Mouse (Mus musculus) granulocyte monocyte progenitor cell, adult 5-6 weeks (primary cell): ENCODE results near the gene Kdm4a. TPM values are rescaled to one million over a fixed set of nuclear protein-coding genes. Genes with fewer than 3 reads are reported as not detected.

Source experiments
- ATAC-seq: replicated peaks from 2 replicates; pipeline ENCODE4 v1.8.0; 2016; ENCODE audit warnings: mild to moderate bottlenecking, moderate TSS enrichment, inconsistent platforms; ENCODE audit not compliant: poor library complexity, severe bottlenecking
- total RNA-seq, 2 experiments: library from RNA; stranded (forward) in 1 of 2; stranded (reverse) in 1 of 2; fragments of 200-712, 200-1000 nt in 1 of 2; fragments of >200 nt in 1 of 2; fragmentation: Nextera tagmentation in 1 of 2; gene quantifications; 2 replicates each; pipeline ENCODE4 v1.2.3; 2014 to 2017

The Kdm4a gene
- 17.2 and 25.2 TPM in 2 replicates for total RNA-seq (2014; fragmentation: Nextera tagmentation)
- 19.8 and 23.1 TPM in 2 replicates for total RNA-seq (2017)

DNA sequence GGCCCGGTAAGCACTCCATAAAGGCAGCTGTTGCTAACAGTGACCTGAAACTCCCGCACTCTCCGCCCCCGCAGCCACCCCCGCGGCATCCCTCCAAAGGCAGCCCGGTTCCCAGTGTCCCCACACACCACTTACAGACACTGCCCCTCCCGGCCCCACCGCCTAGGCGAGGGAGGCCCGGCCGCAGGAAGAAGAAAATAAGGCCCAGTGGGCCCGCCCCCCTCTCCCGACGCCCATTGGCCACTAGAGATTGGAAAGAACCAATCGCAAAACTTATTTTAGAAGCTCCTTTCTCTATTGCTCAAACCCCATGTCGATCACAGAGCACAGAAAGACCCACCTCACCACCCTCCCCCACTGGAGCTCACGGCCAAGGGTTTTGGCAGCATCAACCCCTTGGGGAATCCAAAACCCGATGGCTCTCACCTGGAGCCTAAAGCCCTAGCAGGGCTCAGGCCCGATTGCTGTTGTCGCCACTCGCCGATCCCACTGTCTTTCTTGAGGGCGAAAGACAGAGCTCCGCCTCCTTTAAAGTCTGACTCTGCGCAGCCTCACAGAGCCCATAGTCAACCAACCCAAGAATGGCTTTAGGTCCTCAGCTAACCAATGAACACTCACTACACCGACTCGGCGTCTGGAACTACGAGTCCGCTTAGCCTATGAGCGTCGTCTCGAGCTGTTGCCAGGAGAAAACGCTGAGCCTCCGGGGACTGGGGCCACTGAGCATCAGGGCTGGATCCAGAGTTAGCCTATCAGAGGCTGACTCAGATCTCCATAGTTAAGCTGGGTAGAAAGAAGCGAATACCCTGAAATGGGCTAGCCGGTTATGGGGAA is at the start of gene Kdm4a:
Kdm4a (minus strand) TSS at position 577 of the 834 bp plus-strand sequence.
- peak; percentile 94 for ATAC-seq

DNA sequence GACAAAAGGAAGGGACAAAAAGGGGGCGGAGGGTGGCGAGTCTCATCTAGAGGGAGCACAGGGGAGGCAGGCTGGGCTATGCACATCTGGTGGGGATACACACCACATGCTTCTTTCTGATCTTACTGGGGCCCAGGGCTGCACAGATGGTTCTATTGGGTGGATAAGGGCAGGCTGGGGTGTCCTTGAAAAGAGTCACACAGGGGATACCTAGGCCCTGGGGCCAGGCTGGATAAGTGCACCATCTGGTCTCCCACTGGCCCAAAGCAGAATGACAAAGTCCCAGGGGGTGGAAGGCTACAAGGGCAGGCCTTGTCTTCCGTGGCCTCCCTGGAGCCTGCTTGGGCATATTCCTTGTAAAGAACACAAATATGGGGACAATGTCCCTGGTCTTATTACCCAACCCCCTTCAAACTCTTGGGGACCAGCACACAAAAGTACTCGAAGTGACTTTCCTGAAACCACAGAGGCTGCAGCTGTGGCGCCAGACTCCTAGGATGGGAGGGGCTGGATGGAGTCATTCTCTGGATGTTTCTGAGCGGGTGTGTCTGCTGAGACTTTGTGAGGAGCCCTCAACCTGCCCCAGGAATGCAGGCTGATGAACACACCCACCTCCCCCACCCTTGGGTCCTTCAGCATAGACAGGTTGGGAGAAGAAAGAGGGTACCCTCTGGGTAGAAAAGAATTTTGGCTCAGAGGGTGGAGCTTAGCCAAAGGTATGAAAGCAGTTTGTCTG is 49.4 kb upstream of the Kdm4a start:
- no peak for ATAC-seq

DNA sequence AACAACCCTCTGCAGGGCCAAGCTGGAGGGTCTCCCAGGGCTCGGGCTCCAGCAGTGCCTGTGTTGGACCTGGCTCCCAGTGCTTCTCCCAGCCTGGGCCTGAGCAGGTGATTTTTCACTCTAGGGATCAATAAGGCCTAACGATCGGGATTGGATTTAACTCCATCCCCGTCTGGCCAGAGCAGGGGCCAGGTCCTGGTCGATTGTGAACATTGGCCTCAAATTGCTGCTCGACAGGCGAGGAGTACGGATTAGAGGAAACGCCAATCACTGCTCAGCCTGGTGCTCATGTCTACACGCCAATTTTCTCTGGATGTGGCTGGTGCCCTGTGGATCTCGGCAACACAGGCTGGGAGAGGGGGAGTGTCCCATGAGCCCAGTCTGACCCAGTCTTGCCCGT is 47.6 kb upstream of the Kdm4a start:
- ATAC-seq: no peak

DNA sequence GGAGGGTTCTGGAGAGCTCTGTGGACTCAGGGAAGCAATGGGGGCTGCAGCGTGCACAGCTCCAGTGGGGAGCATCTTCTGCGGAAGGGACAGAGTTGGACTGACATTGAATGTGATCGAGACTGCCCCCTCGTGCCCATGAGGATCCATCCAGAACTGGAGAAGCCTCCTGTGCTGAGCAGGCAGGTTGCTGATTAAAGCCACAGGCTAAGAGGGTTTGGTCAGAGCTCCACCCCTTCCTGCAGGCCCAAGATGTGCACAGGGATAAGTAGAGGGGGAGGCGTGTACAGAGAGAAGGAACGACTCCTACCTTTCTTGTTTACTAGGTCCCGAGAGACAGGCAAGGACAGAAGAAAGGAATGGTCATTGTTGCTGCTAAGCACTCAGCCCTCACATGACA is 41.4 kb upstream of the Kdm4a start:
- ATAC-seq: no peak

DNA sequence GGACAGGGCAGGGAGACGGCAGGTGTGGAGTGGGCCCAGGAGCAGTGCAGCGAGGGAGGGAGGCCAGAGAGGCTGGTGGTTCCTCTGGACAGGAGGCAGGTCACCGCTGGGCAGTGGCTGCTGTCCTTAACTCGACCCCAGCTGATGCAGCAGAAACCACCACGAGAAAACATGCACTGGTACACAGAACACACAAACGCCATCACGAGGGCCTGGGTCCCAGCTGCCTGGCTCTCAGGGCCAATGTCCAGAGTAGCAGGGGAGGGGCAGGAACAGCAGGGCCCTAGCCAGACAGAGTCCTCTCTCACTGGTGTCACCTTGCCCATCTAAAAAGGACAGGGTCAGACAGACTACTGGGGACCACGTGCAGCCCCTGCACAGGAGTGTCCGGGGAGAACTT is 40.9 kb upstream of the Kdm4a start:
- ATAC-seq: no peak

DNA sequence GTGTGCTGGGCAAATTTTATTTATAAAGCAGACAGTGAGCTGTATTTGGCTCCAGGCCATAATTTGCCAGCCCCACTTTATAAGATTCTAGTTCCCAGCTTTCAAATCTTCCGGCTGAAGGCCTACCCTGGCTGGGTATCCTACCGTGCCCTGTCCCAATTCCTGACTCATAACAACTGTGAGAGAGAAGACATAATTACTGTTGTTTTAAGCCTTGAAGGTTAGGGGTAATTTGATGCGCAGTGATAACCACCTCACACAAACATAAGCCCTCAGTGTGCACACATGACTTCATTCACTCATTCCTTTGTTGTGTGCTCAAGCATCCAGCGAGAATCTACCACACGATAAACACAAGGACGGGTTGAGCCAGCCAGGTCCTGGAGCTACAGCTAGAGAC is 39.6 kb upstream of the Kdm4a start:
- ATAC-seq: no peak

DNA sequence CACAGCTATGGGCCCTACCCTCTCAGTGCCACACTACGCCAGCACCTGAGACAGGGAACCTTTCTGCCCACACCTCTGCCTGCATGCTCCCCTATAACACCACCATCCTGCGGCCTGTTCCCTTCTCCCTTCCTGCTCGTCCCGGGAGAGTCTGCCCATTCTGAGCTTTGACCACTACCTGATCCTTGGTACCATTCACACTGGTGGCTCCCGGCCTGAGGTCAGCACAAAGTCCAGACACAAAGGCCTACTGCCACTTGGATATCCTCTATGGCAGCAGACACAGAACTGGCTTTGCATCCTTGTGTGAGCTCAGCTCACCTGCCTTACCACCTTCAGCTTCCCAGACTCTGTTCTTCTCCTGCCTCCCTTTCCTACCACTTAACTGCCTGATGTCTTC is 38.7 kb upstream of the Kdm4a start:
- no peak for ATAC-seq

DNA sequence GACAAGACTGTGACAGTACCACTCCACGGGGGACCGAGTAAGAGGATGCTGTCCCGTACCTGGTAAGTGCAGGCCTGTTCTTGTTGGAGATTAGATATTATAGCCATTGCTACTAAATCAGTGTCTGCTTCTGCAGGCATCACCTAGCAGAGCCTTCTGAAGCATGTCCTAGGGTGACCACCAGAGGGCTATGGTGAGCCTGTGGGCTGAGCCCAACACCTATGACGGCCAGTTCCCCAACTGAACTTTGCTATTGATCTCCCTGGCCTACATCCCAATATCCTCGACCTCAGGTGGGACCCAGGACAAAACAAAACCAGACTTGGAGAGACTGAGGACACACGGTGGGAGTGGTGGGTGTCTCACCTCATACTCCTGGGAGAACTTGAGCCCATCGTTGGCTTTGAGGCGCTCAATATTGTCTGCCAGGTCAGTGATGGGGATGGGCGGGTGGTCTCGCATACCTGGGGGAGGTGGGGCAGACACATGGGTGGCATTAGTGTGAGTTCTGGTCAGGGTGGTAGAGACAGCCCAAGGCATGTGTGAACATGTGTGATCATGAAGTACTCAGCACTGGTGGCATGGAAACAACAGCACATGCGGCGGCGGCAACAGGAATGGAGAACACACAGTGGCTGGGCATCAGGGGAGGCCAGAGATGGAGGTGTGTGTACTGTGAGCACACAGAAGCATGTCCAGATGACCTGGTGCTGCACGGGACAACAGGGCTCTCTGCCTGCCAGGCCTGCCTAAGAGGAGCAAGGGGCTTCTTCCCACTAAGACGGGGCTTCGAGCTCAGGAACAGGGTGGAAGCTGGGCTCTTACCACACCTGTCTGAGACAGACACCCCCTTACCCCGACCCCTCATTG is 37.1 kb upstream of the Kdm4a start:
- peak; percentile 78 for ATAC-seq

DNA sequence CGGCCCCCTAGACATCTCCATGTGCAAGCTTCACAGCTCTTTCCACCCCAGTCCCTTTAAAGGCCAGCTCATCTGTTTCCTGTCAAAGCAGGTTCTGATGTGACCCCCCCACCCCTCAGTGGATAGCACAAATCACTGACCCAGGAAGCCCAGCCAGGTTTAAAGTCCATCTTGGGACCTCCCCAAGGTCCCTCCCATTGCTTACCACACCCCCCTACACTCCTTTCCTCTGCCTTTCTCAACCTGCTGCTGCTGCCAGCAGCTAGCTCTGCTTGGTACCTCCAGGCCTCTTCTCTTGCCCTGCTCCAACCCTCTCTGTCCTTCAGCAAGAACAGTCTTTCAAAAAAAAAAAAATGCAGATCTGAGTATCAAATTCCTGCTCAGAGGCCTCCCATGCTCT is 35.0 kb upstream of the Kdm4a start:
- ATAC-seq: no peak

DNA sequence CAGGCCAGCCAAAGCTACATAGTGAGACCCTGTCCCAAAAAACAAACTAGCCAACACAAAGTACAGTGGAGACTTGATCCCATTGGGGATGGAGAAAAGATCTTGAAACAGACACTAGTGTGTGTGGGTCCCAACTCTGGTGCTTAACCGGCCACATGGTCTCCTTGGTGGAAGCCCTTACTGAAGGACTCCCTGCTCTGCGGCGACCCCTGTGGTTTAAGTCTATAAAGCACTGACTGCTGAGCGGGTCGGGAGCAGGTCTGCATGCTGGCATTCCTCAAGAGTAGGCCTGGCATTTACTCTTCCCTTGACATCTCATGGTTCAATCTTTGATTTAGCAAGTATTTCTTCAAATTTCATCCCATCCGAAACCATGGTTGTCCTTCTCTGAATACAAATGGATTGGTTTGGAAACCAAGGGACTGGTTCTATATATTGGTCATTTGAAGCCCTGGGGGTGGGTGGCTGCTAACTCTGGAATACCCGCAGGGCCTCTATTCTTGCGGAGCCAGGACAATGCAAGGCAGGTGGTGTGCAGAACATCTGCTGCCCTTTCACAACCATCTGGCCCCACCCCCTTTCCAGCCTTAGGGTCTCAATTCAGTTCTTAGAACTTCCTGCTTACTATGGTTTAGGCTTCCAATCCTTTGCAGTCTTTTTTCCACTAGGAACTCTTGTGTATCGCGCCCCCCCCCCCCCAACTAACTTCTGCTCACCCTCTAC is 27.2 kb upstream of the Kdm4a start:
- ATAC-seq: no peak

DNA sequence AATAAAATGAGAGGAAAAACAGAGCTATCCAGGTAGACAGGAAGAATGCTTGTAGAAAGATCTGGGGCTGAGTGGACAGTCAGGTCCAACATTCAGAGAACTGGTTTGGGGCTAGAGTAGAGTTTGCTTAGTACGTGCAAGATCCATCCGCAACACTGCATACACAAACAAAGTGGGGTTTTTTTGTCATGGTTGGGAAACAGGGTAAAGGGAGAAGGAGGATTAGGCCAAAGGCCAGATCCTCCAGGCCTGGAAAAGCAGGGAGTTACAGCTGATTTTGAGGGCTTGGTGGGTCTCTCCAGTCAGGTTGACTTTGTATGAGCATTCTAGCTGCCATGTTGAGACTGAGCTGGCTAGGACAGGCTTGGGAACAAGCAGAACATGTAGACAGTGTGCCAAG is 26.1 kb upstream of the Kdm4a start:
- no peak for ATAC-seq

DNA sequence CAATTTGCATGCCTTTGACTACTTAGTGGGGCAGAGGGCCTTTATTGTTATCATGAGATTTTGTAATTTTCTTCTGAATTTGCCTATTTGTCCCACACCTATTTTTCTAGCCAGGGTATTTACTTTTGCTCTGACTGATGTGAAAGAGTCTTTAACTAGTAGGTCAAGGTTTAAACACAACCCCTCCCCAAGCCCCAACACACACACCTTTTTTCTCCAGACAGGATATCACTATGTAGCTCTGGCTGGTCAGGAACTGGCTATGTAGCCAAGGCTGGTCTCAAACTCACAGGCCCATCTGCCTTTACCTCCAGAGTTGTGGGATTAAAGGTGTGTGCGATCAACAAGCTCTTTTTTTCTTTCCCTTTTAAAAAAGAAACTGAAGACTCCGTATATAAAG is 19.2 kb upstream of the Kdm4a start:
- no peak for ATAC-seq

DNA sequence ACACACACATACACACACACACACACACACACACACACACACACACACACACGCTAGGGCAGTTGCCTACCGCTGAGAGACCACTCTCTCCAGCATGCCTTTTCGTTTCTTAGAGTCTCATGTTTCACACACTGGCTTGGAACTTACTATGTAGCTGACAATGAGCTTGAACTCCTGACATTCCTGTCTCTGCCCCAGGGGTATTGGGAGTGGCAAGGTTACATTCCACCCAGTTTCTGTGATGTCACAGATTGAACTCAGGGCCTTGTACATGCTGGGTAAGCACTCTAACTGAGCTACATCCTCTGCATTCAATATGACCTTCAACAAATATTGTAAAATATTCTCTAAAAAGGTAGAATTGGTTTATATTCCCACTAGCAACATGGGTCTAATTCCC is 18.8 kb upstream of the Kdm4a start:
- ATAC-seq: no peak

DNA sequence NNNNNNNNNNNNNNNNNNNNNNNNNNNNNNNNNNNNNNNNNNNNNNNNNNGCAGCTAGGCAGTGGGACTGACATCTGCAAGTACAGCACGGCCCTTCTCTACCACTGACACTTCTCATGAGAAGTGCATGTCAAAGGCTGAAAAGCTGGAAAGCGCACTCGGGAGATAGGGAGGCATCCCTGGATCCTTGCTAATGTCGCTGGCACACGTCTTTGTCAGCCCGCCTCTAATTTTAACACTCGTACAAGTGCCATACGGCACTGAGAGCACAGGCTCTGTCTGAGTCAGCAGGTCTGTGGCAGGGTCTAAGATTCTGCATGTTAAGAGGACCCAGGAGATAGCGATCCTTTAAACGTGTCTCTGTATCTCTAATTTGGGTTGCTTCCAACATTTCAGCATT is 16.3 kb upstream of the Kdm4a start:
- no peak for ATAC-seq

DNA sequence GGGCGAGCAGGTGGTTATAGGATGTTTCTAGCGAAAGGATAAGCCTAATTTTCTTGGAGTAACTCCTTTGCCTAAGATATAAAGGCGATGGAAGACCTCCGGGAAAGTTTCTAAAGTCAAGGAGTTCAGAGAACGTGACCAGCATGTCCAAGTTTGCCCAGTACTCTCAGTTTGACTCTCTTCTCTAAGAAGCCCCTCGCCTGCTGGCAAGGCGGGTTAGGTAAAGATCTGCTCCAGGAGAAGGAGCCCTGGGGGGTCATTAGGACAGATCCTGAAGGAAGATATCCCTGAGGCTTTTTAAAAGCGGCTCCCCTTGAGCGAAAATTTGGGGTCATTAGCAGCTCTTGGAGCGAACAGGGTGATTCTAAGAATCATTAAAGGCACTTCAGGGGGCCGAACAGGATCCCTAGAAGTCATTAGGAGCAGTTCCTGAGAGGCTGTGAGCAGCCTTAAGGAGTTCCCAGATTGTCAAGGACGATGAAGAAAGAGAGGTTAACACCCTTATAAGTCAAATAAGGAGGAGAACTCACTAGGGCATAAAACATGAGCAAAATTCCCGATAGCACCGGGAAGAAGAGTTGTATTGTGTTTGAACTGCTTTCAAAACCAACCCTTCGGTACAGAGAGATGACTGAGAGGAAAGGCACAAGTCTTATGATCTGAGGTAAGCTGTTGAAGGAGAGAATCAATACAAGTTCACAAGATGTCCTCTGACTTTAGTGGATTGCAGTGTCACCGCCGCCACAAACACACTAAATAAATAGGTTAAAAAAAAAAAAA is 648 bp upstream of the Kdm4a start:
- no peak for ATAC-seq

DNA sequence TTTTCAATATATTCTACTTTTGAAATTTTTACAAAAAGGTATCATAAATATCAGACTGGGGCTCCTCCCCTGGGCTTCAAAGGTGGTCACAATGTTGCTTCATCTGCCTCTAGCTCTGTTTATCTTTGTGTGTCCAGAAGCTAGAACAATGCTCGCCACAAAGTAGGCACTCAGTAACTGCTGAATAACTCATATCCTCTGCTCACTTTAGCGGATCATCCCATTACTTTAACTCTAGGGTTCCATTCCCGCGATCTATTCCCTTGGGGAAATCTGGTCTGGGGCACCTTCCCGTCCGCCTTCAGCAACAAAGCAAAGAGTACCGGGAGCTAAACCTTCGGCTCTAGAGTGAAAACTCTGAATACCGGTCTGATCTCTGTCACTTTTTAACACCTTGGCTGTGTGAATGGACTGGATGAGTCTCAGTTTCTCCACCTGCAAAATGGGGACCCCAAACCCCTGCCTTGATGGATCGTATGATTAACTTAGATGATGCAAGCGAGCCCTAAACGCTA is 834 bp downstream of the Kdm4a start:
- no peak for ATAC-seq

DNA sequence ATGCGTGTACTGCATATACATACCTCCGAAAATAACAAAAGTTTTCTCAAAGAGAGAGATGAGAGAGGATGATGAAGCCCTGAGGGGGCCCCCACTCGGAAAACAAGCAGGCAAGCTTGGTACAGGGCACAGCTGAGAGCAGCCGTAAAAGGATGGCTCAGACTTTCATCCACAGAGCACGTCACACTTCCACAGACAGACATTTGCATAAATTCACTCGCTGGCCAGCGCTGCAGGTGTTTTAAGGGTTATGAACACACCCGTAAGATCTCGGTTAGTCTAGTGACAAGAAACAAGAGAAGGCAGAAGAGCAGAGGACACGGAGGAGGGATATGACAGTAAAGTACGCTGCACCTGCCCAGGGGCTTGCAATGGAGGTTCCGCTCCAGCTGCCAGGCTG is 7.4 kb downstream of the Kdm4a start:
- no peak for ATAC-seq

DNA sequence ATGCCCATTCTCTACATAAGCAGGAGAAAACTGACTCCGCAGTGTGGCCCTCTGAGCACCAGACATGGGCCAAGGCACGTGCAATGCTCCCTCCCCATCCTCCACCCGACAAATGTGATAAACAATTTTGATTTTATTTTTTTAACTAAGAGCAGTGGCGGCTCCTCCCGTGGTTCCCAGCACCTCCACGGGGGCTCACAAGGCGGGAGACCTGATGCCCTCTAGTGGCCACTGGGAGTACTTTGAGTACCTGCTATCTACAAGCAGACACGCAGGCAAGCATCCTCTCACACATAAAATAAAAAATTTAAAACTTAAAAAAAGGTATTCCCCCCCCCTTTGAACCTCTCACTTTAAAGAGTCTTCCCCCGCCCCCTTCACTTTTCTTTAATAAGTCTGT is 8.8 kb downstream of the Kdm4a start:
- peak; percentile 48; the same call in 1 of the 2 replicates for ATAC-seq

DNA sequence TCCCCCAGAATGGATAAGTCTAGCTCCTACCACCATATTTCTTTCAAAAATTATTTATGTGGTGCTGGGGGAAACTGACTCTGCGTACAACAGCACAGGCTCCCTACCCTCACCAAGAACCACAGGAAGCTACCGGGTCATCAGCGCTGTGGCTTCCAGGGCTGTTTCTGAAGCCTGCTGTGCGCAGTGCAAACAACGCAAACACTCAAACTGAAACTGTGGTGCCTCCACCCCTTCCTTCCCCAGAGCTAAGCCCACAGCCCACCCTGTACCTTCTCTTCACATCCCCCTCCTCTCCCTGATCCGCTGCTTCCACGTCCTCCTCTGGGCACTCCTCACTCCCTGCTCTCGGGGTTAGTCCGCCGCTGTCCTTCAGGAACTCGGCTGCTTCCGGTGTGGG is 17.7 kb downstream of the Kdm4a start:
- ATAC-seq: no peak
